Mouse (Mus musculus) heart, postnatal 10 days (tissue): Measurements from ENCODE around the gene Gm49320. TPM values are rescaled to one million over a fixed set of nuclear protein-coding genes. Genes with fewer than 3 reads are reported as not detected.
A peak's percentile ranks its signal among the peaks of the same experiment; 100 is the strongest.
"Not testable (repeated sequence)": the region's sequence is repeated elsewhere in the genome, so short reads cannot be mapped to it uniquely, and the experiment has no call there.

ENCODE experiments used
- DNase-seq, 2 experiments: peaks; one replicate each; pipeline ENCODE4 v3.0.0; 2021
- intact Hi-C: fragments of 180-260 bp; cut with DNase I; formaldehyde crosslinking; loops from one replicate; pipeline ENCODE4 v1.15.1; 2025
- total RNA-seq, 2 experiments: library from RNA; stranded (reverse); gene quantifications; 2 replicates each; pipeline ENCODE4 v1.2.3; 2021

Gm49320 gene
- total RNA-seq, 2 experiments from 2014 or later = 0.57 TPM; not detected in 1

DNA sequence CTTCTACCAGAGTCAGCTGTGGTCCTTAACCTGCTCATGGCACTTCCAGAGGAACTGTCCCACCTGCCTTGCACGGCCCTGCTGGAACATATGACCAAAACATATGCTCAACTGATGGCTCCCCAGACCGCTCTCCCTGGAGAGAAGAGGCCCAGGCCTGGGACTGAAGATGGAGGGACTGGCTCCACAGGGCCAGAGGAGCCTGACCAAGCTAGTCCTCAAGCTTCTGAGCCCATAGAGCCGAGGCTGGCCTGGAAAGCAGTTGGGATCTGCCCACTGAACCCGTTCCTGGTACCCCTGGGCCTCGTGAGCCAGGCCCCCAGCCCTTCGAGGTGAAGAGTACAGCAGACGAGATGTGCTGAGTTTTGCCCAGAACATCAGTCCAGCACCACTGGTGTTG lies 16.8 kb downstream of the Gm49320 start:
- DNase-seq = not testable (repeated sequence)
- intact Hi-C loops = loop anchor here (10.0 kb wide), 1 partner anchor 631 kb away; the partner anchor contains the start of genes Pcp2, Pet100 and Xab2

- no peak for DNase-seq
- intact Hi-C loops = loop anchor here (10.0 kb wide), 1 partner anchor 632 kb away; the partner anchor contains the start of genes Pcp2, Pet100 and Xab2
Observed at GRCm38 (mm10) chr8:4256911-4257310, 18.2 kb downstream of the Gm49320 start.

- DNase-seq = no peak
- intact Hi-C loops = loop anchor here (10.0 kb wide), 1 partner anchor 633 kb away; the partner anchor contains the start of genes Pcp2, Pet100 and Xab2
Observed at GRCm38 (mm10) chr8:4257350-4257749, 18.7 kb downstream of the Gm49320 start.

DNA sequence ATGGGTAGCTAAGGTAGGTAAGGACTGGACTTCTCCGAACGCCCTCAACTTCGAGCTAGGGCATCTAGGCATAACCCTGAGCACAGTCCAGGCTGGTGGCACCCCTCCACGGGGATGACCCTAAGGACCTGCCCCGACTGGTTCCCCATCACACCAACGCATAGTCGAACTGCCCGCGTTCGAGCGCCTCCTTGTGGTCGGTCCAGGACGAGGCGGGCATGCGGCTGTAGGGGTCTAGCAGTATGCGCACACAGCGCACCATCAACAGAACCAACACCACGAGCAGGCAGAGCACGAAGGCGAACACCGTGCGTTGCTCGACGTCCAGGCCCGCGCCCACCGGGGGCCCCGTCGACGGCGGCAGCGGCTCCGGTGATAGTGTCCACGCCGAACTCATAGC lies 19.6 kb downstream of the Gm49320 start:
- peak; percentile 71 to 86 for DNase-seq
- intact Hi-C loops = loop anchor here (2.0 to 10.0 kb wide), 2 partner anchors 117 to 633 kb away; partner anchors contain the start of genes Pcp2, Pet100 and Xab2

GRCm38 (mm10) chr8:4258678-4259077 lies 20.0 kb downstream of the Gm49320 start:
- intact Hi-C loops = loop anchor here (2.0 to 10.0 kb wide), 2 partner anchors 118 to 634 kb away; partner anchors contain the start of genes Pcp2, Pet100 and Xab2
- no peak for DNase-seq

DNA sequence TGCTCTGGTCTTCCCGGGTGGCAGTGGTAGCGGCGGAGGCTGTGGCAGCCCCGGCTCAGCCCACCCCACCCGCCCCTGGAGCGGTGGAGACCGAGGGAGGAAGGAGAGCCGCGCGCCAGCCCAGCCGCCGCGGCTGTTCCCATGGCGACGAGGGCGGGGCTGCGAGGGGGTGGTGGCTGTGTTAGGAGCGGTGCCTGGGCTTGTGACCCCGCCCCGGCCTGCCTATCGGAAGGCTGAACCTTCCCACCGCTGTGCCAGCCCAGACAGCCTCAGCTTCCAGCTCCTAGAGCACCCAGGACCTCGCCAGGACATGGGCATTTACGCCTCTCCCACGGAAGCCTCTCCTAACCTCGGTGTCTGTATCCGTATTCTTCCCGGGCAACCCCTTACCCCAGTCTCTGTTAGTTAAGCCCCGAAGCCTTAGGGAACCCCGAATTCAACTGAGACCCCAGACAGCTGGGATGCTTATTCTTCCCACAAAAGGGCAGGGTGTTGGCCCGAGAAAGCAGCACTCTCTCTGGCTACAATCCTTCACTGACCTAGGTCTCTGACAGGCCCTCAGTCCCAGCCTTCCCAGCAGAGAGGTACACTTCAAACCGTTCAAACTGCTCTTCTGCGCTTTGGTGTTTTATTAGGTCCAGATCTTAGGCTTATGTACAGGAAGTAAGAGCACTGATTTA lies 20.6 kb downstream of the Gm49320 start, which contains the start of gene Ctxn1:
TSS of gene Ctxn1 (minus strand) at position 150 of the 680 bp plus-strand sequence.
- DNase-seq = peak; percentile 96
- intact Hi-C loops = loop anchor here (2.0 to 10.0 kb wide), 2 partner anchors 118 to 634 kb away; partner anchors contain the start of genes Pcp2, Pet100 and Xab2

DNA sequence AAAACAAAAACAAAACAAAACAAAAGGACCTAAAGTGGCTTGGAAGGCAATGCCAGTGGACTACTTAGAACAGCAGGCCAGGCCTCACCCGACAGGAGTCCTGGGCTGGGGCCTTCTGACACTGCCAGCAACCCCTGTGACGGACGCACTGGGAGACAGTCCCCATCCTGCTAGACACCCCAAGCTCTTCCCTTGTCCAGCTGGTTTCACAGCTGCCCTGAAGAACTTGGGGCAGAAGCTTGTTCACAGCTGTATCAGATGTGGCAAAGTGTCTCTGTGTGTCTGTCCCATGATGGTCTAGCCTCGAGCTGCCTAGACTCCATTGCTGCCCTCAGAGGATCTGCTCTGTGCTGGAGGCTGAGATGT lies 21.1 kb downstream of the Gm49320 start:
- intact Hi-C loops = loop anchor here (2.0 to 10.0 kb wide), 2 partner anchors 119 to 635 kb away; partner anchors contain the start of genes Pcp2, Pet100 and Xab2
- DNase-seq = no peak

DNA sequence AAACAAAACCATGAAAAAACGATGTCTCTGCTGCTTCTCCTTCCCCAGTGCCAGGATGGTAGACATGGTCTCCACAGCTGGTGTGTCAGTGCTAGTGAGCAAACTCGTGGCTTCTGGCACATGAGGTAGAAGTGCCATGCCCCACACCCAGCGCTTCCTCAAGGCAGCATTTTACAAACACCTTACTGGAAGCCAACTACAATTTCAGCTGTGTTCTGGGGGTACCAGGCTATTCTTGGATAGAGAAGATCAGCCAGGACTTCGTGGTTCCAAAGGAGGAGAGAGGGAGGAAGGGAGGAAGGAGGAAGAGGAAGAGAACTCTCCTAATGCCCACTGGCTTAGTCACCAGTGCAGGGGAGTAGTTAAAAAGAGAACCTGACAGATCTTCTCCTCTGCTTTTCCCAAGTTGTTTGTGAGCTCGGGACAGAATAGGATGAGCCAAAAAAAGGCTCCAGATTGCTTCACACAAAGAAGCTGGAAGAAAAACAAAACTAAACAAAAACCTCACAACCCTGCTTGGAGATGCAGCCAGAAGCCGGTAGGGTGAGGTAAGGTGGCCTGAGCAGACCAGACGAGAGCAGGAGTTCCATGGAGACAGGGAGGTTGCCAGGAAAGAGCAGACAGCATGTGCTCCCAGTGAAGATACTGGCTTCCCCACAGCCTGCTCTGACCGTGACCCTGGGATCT lies 24.6 kb downstream of the Gm49320 start:
- intact Hi-C loops = no loop called here
- DNase-seq = no peak

GRCm38 (mm10) chr8:4265160-4265914 lies 26.7 kb downstream of the Gm49320 start:
- intact Hi-C loops = no loop called here
- no peak for DNase-seq

DNA sequence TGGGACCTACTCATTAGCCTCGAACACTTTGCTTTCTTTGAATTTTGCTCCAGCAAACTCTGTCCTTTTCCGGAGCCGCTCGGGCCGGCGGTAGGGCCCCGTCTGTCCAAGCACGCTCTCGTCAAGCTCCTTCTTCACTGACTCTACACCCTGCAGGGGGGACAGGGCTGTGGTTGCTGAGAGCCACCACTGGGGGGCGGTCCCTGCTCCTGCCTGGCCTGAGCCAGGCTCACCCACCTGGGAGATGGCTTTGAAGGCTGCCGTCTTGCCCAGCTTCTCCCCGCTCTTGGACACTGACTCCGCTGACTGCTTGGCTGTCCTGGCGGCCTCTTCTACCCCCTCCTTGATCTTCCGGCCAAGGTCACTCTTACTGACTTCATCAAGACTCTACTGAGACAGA lies 29.0 kb downstream of the Gm49320 start:
- intact Hi-C loops = no loop called here
- DNase-seq = no peak

DNA sequence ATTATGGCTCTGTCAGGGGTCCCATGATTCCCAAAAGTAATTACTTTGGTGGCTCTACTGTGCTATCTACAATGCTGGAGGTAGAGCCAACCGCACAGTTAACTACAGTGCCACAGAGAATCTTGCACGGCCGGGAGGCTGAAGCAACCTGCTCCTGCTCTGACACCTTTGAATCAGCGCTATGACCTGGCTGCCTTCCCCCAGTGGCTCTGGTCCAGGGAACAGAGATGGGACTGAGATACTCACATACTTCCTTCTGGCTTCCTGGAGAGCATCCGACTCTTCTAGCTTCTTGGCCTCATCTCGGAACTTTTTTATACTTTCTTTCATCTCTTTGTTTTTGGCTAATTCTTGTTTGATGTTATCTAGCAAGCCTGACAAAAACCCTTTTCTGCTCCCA lies 30.9 kb downstream of the Gm49320 start:
- DNase-seq = no peak
- intact Hi-C loops = no loop called here

- intact Hi-C loops = no loop called here
- DNase-seq = peak; percentile 97 to 98
Observed at GRCm38 (mm10) chr8:4275275-4276110, 36.8 kb downstream of the Gm49320 start, which contains the start of gene Timm44. TSS of gene Timm44 (minus strand) at chr8:4275913.

GRCm38 (mm10) chr8:4276111-4276465 lies 37.4 kb downstream of the Gm49320 start:
- DNase-seq = no peak
- intact Hi-C loops = no loop called here

GRCm38 (mm10) chr8:4292738-4293137 lies 54.1 kb downstream of the Gm49320 start:
- DNase-seq = no peak
- intact Hi-C loops = no loop called here

DNA sequence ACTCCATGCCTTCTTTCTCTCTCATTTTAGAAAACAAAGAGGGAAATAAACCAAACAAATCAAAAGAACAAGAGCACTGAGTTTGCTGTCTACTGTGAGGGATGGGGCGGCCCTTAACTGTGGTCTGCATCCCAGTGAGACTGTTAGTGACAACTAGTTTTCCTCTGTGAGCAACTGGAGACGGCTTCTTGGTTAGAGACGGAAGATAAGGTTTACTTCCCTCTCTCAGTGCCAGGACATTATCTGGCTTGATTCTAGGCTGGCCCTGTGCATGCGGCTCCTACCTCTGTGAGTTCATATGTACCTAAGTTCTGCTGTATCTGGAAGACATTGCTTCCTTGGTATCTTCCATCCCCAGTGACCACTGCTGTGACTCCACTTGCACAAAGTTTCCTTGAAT lies 59.2 kb downstream of the Gm49320 start:
- DNase-seq = no peak
- intact Hi-C loops = no loop called here

Other genes with a start within 250 kb of the Gm49320 start
- gene Cd209f, start 133.0 kb upstream of the Gm49320 start, total RNA-seq = under 1 TPM in 1 of 2 experiments, not detected in 1; 0.19 TPM
- not detected for gene Cd209g, start 104.8 kb upstream of the Gm49320 start, total RNA-seq
- 10 to 100 TPM; 23.6 to 24.2 TPM for gene Evi5l, start 72.3 kb upstream of the Gm49320 start, total RNA-seq
- gene Prr36, start 21.4 kb upstream of the Gm49320 start, total RNA-seq = under 1 TPM in 1 of 2 experiments, not detected in 1; 0.05 TPM
- gene Lrrc8e, start 12.0 kb upstream of the Gm49320 start, total RNA-seq = under 1 TPM; 0.12 to 0.42 TPM
- gene Map2k7, start 125 bp upstream of the Gm49320 start, total RNA-seq = 10 to 100 TPM; 66.6 to 74.1 TPM
- gene Tgfbr3l, start 9.3 kb downstream of the Gm49320 start, total RNA-seq = 1 to 10 TPM; 4.5 to 6.7 TPM
- gene Snapc2, start 14.2 kb downstream of the Gm49320 start, total RNA-seq = 10 to 100 TPM; 16.6 to 20.5 TPM
- gene Ctxn1, start 20.4 kb downstream of the Gm49320 start, total RNA-seq = 1 to 10 TPM; 4.5 to 5.6 TPM
- 100 to 1,000 TPM; 107 to 112 TPM for gene Timm44, start 37.0 kb downstream of the Gm49320 start, total RNA-seq
- gene Ccl25, start 86.3 kb downstream of the Gm49320 start, total RNA-seq = 1 to 10 TPM; 4.9 to 6.3 TPM
- gene Elavl1, start 86.5 kb downstream of the Gm49320 start, total RNA-seq = 10 to 100 TPM; 71.1 to 83.2 TPM